Mouse (Mus musculus) forebrain, embryonic 11.5 days (tissue): ENCODE measurements around the gene Fcrlb. TPM values are rescaled to one million over a fixed set of nuclear protein-coding genes. Genes with fewer than 3 reads are reported as not detected.
A peak's percentile ranks its signal among the peaks of the same experiment; 100 is the strongest.

Source experiments
- ATAC-seq: fragments of 200-750 bp; cut with Nextera tagmentation; replicated peaks from 2 replicates; pipeline ENCODE4 v1.8.0; 2017; ENCODE audit warnings: moderate TSS enrichment; ENCODE audit not compliant: low FRiP score
- DNase-seq: peaks from one replicate; pipeline ENCODE4 v3.0.0-alpha.2; 2017; ENCODE audit warnings: low spot score
- H3K27ac ChIP-seq: fragments of 300-500 bp; sonication (generic); 2 replicates; pipeline ENCODE4 v1.5.1; 2014; ENCODE audit warnings: low read depth, low read length
- H3K27me3 ChIP-seq: fragments of 300-500 bp; sonication (generic); 2 replicates; pipeline ENCODE4 v1.6.1; 2014; ENCODE audit warnings: mild to moderate bottlenecking, low read length, mixed read lengths; ENCODE audit not compliant: control insufficient read depth, insufficient read depth
- H3K36me3 ChIP-seq: fragments of 300-500 bp; sonication (generic); 2 replicates; pipeline ENCODE4 v1.6.1; 2014; ENCODE audit warnings: mild to moderate bottlenecking, low read length, moderate library complexity, mixed read lengths; ENCODE audit not compliant: control insufficient read depth, insufficient read depth
- H3K4me1 ChIP-seq: fragments of 300-500 bp; sonication (generic); replicated peaks from 2 replicates; pipeline ENCODE4 v1.6.1; 2014; ENCODE audit warnings: low read length, mixed read lengths; ENCODE audit not compliant: control insufficient read depth, insufficient read depth
- H3K4me2 ChIP-seq: fragments of 300-500 bp; sonication (generic); 2 replicates; pipeline ENCODE4 v1.6.1; 2014; ENCODE audit warnings: low read depth, mild to moderate bottlenecking, low read length, moderate library complexity, mixed read lengths; ENCODE audit not compliant: severe bottlenecking
- H3K4me3 ChIP-seq: fragments of 300-500 bp; sonication (generic); 2 replicates; pipeline ENCODE4 v1.5.1; 2014; ENCODE audit warnings: low read depth, low read length
- H3K9ac ChIP-seq: fragments of 300-500 bp; sonication (generic); 2 replicates; pipeline ENCODE4 v1.6.1; 2014; ENCODE audit warnings: low read length
- H3K9me3 ChIP-seq: fragments of 300-500 bp; sonication (generic); 2 replicates; pipeline ENCODE4 v1.6.1; 2016; ENCODE audit warnings: low read length, mixed read lengths; ENCODE audit not compliant: control insufficient read depth
- WGBS: fragments of 180-500 bp; shearing (Covaris S2); extraction: QIAGEN DNeasy Blood & Tissue Kit; methylation state at CpG from one replicate; pipeline ENCODE4 v1.1.7; 2014; 5-methylcytosine and 5-hydroxymethylcytosine counted together
- polyA plus RNA-seq: library from polyadenylated mRNA; unstranded; fragments of >200 nt; fragmentation: Nextera tagmentation; extraction: Ambion mirVana; gene quantifications from 2 replicates; pipeline ENCODE4 v1.2.1, GENCODE M21; 2014

Gene Fcrlb
- polyA plus RNA-seq, 1 experiment from 2014 or later = not detected

- H3K4me2 ChIP-seq = peak overlapping the region; percentile 76
- no peaks in the 10 kb centered on the region for H3K9me3 ChIP-seq
- DNase-seq = peak; percentile 81
- H3K27me3 ChIP-seq = no peaks in the 10 kb centered on the region
- WGBS = under 1% methylated on average over 33 of the region's 33 CpGs
- peak; percentile 82 for ATAC-seq
- H3K9ac ChIP-seq = peak overlapping the region; percentile 60
- no peak overlapping the region for H3K27ac ChIP-seq
- peak overlapping the region; percentile 84 for H3K4me3 ChIP-seq
- no peaks in the 10 kb centered on the region for H3K4me1 ChIP-seq
- no peaks in the 10 kb centered on the region for H3K36me3 ChIP-seq
Measured at GRCm38 (mm10) chr1:170868107-170868904, 44.4 kb downstream of the Fcrlb start.

GRCm38 (mm10) chr1:170867691-170868105 lies 45.0 kb downstream of the Fcrlb start, which contains the start of gene Atf6:
Gene Atf6 (minus strand): TSS chr1:170867771.
- H3K27ac ChIP-seq = 0 out of 2 replicates have a peak within 1 kb of the TSS, but pooled peaks have one; percentile 18
- DNase-seq (peak; percentile 96), ATAC-seq (peak; percentile 77)
- peak within 1 kb of the TSS; percentile 84 for H3K4me3 ChIP-seq
- peak within 1 kb of the TSS; percentile 75 for H3K9ac ChIP-seq
- H3K27me3 ChIP-seq = no peaks in the 10 kb centered on the region
- WGBS = under 1% methylated on average over 25 of the region's 25 CpGs
- H3K4me2 ChIP-seq = peak within 1 kb of the TSS; percentile 76
- H3K4me1 ChIP-seq = no peaks in the 10 kb centered on the region
- H3K36me3 ChIP-seq = no peaks in the 10 kb centered on the region
- H3K9me3 ChIP-seq = no peaks in the 10 kb centered on the region

GRCm38 (mm10) chr1:170866992-170867690 lies 45.6 kb downstream of the Fcrlb start:
- Histone ChIP-seq H3K27ac (0 out of 2 replicates have a peak overlapping the region, but pooled peaks have one; percentile 18), H3K9me3 (no peaks in the 10 kb centered on the region), H3K36me3 (no peaks in the 10 kb centered on the region), H3K4me3 (peak overlapping the region; percentile 84), H3K9ac (peak overlapping the region; percentile 75), H3K4me1 (no peaks in the 10 kb centered on the region), H3K27me3 (no peaks in the 10 kb centered on the region), H3K4me2 (peak overlapping the region; percentile 76)
- 3% methylated on average over 30 of the region's 30 CpGs for WGBS
- ATAC-seq (peak; percentile 57), DNase-seq (no peak)

GRCm38 (mm10) chr1:170865406-170865805 lies 47.3 kb downstream of the Fcrlb start:
- WGBS = 88% methylated on average over 5 of the region's 5 CpGs

GRCm38 (mm10) chr1:170864754-170865153 lies 48.0 kb downstream of the Fcrlb start:
- Histone ChIP-seq H3K27me3 (no peaks in the 10 kb centered on the region), H3K4me1 (no peaks in the 10 kb centered on the region), H3K9me3 (no peaks in the 10 kb centered on the region), H3K36me3 (no peaks in the 10 kb centered on the region), H3K9ac (no peak overlapping the region), H3K4me2 (no peak overlapping the region), H3K27ac (no peak overlapping the region), H3K4me3 (no peak overlapping the region)
- 87% methylated on average over 3 of the region's 3 CpGs for WGBS
- ATAC-seq (no peak), DNase-seq (no peak)

More at GRCm38 (mm10) chr1:170865406-170865805, 47.3 kb downstream of the Fcrlb start:
- ATAC-seq (no peak), DNase-seq (no peak)
- Histone ChIP-seq H3K27ac (no peak overlapping the region), H3K4me2 (no peak overlapping the region), H3K9ac (no peak overlapping the region), H3K4me1 (no peaks in the 10 kb centered on the region), H3K27me3 (no peaks in the 10 kb centered on the region), H3K9me3 (no peaks in the 10 kb centered on the region), H3K36me3 (no peaks in the 10 kb centered on the region), H3K4me3 (no peak overlapping the region)

- Histone ChIP-seq H3K4me3 (no peak overlapping the region), H3K27me3 (no peaks in the 10 kb centered on the region), H3K9me3 (no peaks in the 10 kb centered on the region), H3K27ac (no peak overlapping the region), H3K4me2 (no peak overlapping the region), H3K9ac (no peak overlapping the region), H3K4me1 (no peaks in the 10 kb centered on the region), H3K36me3 (no peaks in the 10 kb centered on the region)
- DNase-seq = no peak
- no peak for ATAC-seq
Measured at GRCm38 (mm10) chr1:170864234-170864633, 48.5 kb downstream of the Fcrlb start.

GRCm38 (mm10) chr1:170863033-170863432 lies 49.7 kb downstream of the Fcrlb start:
- no peak overlapping the region for H3K9ac ChIP-seq
- no peak overlapping the region for H3K27ac ChIP-seq
- WGBS = 79% methylated on average over 4 of the region's 4 CpGs
- H3K4me1 ChIP-seq = no peaks in the 10 kb centered on the region
- H3K27me3 ChIP-seq = no peaks in the 10 kb centered on the region
- no peaks in the 10 kb centered on the region for H3K36me3 ChIP-seq
- H3K9me3 ChIP-seq = no peaks in the 10 kb centered on the region
- no peak overlapping the region for H3K4me2 ChIP-seq
- H3K4me3 ChIP-seq = no peak overlapping the region
- no peak for ATAC-seq
- DNase-seq = no peak

- no peak overlapping the region for H3K27ac ChIP-seq
- H3K27me3 ChIP-seq = no peaks in the 10 kb centered on the region
- no peaks in the 10 kb centered on the region for H3K9me3 ChIP-seq
- no peak overlapping the region for H3K9ac ChIP-seq
- H3K36me3 ChIP-seq = no peaks in the 10 kb centered on the region
- H3K4me1 ChIP-seq = no peaks in the 10 kb centered on the region
- ATAC-seq = no peak
- no peak overlapping the region for H3K4me2 ChIP-seq
- no peak overlapping the region for H3K4me3 ChIP-seq
- WGBS = 77% methylated on average over 3 of the region's 3 CpGs
- no peak for DNase-seq
Measured at GRCm38 (mm10) chr1:170862435-170862717, 50.4 kb downstream of the Fcrlb start.
